Mouse (Mus musculus): ENCODE data around the gene Npcd. TPM values are rescaled to one million over a fixed set of nuclear protein-coding genes. Genes with fewer than 3 reads are reported as not detected.

Npcd gene
- polyA plus RNA-seq (2012): not detected in 2 replicates

DNA sequence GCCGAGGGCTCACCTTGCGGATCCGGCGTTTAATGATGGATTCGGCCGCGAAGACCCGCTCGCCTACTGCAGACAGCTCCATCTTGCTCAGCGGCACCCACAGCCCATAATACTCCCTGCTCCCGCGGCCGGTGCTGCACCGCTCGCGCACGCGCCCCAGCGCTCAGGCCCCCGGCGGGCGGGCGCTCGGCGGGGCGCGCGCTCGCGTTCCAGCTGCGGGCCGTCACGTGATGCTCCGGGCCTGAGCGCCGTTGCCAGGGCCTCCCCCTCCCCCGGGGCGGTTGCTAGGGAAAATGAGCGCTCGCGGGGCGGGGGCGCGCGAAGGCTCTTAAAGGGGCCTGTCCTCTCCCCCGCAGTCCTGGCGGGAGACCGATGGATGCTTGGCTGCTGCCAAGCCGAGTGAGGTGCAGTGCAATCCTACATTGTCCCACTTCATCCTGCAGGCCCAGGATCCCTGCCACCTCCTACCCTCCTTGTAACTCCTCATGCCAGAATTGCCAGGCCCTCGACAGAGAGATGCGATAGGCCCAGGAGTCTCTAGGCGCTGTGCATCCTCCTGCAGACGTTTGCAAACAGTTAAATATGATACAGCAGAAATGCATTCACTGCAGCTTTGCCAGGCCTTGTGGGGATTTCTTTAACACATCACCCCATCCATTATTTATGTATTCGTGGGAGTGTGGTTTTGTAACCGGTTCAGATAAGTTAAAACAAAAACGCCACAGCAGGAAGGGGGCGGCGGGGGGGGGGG is at the start of gene Npcd, which contains the start of gene Cbx6:
Gene Npcd (minus strand): TSS at position 108 of the 751 bp plus-strand sequence.
Gene Cbx6 (minus strand): TSS at position 559 of the 751 bp plus-strand sequence.
- TF ChIP-seq GATA1 (IDR thresholded peaks at IDR 0.05; ENCODE audit: low read length): no peak

DNA sequence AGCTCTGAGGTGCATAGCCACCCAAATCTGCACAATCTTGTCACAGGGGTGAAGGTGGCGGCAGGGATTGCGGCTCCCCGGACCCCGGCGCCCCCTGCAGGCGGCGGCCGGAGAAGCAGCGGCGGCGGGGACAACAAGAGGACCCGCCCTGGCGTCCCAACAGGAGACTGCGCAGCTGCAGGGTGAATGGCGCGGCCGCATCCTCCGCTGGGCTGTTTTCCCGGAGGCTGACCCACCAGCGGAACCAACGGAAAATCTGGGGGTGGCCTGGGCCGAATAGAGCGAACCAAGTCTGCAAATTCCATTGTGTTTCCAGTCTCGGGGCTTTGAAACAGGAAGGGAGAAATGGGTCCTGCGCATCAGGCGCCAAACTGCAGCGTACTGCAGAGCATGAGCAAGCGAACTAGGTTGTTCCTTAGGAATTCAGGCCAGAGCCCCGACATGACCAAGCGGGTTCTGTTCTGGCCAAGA is 49.4 kb upstream of the Npcd start:
- no peak for TF ChIP-seq GATA1 (IDR thresholded peaks at IDR 0.05; ENCODE audit: low read length)

DNA sequence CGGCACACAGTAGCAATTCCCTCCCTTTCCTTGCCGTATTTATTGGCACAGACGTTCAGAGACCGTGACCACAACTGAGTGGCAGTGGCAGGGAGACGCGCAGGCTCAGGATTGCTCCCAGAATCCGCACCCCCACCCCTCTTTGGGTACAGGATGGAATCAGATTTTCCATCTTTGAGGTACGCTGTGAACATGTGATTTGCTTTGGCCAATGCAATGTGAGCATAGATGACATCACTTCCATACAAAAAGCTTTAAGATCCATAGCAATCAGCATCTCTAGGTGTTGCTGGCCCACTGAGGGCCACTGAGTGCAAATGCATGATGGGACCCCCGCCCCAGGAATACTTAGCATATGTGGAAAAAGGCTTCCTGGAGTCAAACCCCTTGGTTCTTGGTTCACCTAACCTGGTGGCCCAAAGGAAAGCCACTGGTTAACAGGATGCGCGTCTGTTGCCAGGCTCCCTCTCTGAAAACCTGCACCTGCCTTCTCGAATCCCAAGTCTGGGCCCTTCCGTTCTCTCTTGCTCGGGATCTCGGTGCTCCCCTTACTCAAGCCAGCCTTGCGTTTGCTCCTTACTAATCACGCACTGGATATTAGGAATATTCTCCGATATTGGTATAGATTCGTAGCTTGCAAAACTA is 48.7 kb upstream of the Npcd start:
- no peak for TF ChIP-seq GATA1 (IDR thresholded peaks at IDR 0.05; ENCODE audit: low read length)

DNA sequence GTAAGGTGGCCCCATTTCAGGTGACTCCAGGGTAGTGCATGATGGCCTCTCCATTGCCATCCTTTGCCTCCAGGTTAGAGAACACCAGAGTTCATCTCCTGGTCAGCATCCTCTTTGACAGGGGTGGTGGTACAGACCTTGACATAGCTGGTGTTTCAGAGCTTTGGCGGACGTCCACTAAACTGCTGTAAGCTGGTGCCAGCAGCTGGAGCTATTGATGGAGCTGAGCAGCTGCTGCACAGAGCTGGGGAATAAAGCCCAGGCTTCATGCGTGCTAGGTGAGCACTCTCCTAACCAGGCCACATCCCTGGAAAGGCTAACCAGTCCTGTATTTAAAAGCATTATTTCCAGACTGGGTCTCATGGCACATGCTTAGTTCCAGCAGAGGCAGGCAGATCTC is 46.4 kb upstream of the Npcd start:
- no peak for TF ChIP-seq GATA1 (IDR thresholded peaks at IDR 0.05; ENCODE audit: low read length)

DNA sequence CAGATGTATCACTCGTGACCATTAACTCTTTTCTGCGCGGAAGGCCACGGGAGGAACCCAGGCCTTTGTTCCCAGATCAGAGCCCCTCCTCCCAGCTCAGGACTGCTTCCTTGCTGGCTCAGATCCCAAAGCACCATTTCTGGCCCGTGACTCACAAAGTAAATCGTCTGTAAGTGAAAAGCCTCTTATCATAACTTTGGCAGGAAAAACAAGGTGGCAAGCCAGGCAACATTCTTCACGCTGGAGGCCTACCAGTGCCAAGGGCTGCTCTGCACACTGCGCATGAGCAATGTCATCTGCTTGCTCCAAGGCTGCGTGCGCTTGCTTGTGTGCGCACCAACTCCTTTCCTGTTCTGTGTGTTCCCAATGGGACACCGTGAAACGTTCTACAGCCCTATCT is 45.3 kb upstream of the Npcd start:
- no peak for TF ChIP-seq GATA1 (IDR thresholded peaks at IDR 0.05; ENCODE audit: low read length)

DNA sequence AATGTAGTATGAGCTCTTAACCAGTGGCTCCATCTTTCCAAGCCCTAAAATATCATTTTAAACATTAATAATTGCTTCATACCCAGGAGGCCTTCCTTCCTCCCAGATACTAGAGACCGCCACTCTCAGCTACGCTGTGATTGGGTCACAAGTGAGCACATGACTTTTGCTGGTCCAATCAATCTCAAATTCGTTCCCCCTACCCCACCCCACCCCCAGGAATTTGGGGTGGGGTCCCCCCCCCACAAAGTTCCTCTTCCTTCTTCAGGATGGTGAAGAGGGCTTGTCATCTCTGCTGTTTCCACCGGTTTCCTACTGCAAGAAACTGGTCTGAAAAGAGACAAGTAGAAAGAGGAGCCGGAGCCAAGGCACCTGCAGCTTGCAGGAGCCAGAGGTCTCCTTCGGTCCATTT is 44.7 kb upstream of the Npcd start:
- TF ChIP-seq GATA1 (IDR thresholded peaks at IDR 0.05; ENCODE audit: low read length): no peak

DNA sequence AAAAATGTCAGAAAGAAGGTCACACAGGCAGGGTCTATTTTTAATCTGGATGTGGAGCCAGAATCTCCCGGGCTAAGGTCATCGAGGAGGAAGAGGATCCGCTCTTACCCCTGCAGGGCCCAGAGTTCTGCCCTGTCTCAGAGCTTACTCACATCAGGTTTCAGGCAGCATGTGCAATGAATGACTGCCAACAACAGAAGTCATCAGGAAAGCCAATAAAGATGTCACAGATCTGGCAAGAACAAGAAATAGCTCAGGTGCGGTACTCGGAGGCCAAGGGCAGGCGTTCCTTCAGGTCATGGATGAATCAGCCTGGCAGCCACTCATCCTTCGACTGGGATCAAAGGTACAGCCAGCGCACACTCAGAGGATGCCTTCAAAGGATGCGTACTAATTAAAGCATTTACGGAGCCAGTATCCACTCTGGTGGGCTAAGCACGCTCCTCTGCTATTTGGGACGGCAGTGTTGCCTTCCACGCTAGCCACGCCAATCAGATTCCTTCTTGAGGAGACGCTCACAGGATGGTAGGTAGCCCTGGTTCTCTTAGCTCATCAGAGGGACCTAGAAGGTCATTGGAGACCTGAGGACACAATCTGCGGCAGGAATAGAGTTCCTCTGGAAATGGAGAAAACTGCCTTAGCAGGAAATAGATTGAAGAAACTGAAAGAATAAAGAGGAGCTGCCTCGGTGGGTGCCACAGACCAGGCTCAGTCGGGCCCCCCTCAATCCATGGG is 41.4 kb upstream of the Npcd start:
- TF ChIP-seq GATA1 (IDR thresholded peaks at IDR 0.05; ENCODE audit: low read length): no peak

DNA sequence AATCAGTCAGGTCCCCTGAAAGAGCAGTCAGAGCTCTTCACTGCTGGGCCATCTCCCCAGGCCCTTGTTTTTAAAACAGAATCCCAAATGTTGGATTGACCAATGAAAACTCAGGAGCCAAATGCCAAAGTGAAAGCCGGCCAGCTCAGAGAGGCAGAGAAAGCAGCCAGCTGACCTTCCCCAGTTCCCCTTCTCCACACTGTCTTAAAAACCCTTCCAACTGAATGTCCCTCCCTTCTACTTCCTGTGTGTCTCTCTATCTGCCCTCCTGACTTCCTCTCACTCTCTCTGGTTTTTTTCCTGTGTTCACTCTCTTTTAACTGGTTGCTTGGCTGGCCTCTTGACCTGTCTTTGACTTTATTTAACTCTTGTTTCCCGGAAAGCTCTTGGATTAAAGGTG is 40.0 kb upstream of the Npcd start:
- TF ChIP-seq GATA1 (IDR thresholded peaks at IDR 0.05; ENCODE audit: low read length): no peak

DNA sequence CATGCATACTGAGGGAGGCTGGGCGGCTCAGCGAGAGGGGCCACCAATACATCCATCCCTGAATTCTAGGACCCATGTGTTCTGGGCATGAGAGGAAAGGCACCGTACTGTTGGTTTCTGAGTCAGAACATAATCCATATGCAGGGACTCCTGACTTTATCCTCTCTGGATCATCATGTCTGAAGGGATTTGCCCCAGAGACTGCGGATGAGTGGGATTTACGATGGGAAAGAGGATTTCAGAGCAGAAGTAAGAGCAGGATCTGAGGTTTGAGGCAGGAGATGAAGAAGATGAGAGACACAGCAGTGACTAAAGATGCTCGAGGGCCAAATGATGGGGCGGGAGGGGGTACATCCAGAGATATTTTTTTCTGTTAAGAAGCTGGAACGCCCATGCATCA is 39.5 kb upstream of the Npcd start:
- no peak for TF ChIP-seq GATA1 (IDR thresholded peaks at IDR 0.05; ENCODE audit: low read length)

DNA sequence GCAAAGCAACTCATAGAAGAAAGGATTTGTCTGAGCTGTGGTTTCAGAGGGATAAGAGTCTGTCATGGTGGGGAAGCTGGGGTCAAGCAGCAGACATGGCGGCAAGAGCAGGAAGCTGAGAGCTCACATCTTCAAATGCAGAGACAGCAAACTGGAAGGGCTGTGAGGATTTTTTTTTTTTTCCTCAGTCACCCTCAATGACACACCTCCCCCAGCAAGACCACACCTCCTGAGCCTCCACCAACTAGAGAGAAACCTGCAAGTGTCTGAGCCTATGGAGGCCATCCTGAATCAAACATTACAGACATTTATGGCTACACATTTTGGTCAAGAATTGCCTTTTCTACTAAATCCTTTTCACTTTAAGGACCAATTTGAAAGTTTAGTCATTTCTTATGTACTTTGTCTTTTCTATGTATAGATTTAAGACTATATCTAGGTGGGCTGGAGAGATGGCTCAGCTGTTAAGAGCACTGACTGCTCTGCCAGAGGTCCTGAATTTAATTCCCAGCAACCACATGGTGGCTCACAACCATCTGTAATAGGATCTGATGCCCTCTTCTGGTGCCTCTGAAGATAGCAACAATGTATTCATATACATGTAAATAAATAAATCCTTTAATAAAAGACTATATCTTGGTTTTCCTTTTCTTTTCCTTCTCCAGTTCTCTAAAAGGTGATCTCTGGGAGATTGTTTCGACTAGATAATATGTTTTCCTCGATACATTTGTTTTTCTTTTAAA is 33.4 kb upstream of the Npcd start:
- TF ChIP-seq GATA1 (IDR thresholded peaks at IDR 0.05; ENCODE audit: low read length): no peak

DNA sequence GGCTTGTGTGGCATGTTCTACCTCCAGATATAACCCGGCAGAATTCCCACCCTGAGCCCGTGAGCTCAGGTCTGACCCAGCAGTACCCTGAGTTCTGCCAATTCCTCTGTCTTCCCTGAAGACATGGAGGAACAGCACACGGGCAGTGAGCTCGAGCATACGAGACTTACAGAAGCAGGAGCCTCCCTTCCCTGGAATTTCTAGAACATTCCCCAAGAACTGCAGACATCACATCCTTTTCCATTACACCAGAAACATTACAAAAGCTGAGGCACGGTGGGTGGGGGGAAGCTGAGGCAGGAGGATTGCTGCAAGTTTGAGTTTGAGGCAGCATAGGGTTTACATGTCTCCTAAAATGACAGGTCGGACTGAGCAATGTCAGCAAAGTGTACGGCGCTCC is 25.8 kb upstream of the Npcd start:
- no peak for TF ChIP-seq GATA1 (IDR thresholded peaks at IDR 0.05; ENCODE audit: low read length)

DNA sequence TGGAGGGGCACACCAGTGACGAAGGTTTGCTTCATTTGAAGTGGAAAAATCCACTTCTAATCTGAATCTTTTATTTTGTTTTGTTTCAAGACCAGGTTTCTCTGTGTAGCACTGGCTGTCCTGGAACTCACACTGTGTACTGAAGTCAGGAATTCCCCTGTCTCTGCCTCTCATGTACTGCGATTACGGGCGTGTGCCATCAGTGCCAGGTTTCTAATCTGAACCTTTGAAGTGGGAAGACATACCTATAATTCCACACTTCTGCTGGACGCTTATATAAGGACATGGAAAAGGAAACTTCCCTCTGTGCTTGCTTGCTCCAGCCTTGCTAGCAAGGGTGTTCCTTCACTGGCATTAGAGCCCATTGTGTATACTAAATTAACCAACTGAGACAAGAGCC is 24.9 kb upstream of the Npcd start:
- TF ChIP-seq GATA1 (IDR thresholded peaks at IDR 0.05; ENCODE audit: low read length): no peak

DNA sequence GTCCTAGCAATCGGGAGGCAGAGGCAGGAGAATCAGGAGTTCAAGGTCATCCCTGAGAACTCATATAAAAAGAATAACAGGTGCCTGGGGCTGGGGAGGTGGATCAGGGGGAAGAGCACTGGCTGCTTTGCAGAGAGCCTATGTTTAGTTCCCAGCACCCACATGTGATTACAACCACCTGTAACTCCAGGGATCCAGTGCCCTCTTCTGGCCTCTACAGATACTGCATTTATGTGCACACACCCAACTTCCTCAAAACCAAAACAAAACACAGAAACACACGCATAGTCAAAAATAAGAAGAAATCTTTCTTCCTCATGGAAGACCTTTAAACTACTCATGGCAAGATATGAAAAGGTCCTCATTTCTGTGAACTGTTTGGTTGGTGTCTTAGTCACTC is 16.1 kb upstream of the Npcd start:
- no peak for TF ChIP-seq GATA1 (IDR thresholded peaks at IDR 0.05; ENCODE audit: low read length)

DNA sequence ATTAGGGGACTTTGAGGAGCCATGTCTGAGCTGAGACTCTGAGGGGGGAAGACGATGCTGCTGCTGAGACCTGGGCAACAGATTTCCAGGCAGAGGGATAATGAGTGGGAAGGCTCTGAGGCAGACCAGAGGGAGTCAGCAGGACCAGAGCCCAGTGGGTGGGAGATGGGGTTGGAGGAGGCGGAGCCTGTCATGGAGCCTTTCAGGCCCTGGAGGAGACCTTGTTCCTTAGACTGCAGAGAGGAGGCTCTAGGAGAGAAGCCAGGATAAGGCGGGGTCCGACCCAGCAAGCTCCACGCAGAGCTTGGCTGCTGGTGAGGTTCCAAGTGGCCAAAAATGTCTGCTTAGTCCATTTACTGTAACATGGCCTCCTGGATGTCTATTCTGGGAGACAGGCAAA is 13.1 kb upstream of the Npcd start:
- no peak for TF ChIP-seq GATA1 (IDR thresholded peaks at IDR 0.05; ENCODE audit: low read length)

DNA sequence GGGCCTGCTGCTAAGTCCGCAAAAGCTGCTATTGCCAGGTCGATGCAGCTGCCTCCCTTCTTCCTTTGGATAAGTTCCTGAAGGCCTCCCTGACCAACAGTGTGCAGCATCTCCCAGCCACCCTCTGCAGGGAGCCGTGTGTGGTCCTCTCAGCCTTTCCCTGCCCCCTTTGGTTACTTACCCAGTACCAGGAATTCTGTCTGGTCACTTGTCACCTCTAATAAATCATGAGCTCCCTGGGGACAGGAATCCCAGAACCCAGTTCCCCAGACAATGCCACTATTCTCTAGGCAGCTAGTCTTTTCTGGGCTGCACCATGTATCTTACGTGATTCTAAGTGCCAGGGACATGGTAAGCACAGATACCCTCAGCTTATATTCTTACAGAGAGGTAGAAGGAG is 11.9 kb upstream of the Npcd start:
- no peak for TF ChIP-seq GATA1 (IDR thresholded peaks at IDR 0.05; ENCODE audit: low read length)

DNA sequence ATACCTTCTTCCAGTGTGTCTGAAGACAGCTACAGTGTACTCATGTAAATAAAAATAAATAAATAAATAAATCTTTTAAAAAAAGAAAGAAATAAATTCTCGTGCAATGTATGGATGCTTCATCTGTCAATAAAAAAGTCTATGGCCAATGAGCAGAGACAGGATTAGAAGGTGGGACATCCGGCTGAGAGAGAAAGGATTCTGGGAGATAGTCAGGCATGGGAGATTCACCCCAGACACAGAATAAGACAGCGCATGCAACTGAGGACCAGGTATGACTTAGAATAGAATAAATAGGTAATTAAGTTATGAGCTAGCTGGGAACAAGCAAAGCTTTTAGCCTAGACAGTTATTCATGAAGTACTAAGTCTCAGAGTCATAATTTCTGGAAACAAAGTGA is 8.9 kb upstream of the Npcd start:
- TF ChIP-seq GATA1 (IDR thresholded peaks at IDR 0.05; ENCODE audit: low read length): no peak

Data from G1E-ER4 (cell line).